Mouse (Mus musculus): ENCODE results near the gene C9.

GRCm38 (mm10) chr15:6446181-6446580 is 1.1 kb downstream of the C9 start:
- TF ChIP-seq POLR2A (IDR thresholded peaks at IDR 0.05; ENCODE audit: insufficient read depth, low read depth, low read length), result no peak
- TF ChIP-seq EP300 (IDR thresholded peaks at IDR 0.05; ENCODE audit: insufficient read depth, low read depth, low read length), result no peak
- TF ChIP-seq CTCF (IDR thresholded peaks at IDR 0.05), result no peak
